Mouse (Mus musculus) limb, embryonic 12.5 days (tissue): ENCODE data around the gene Mbtps1. TPM values are rescaled to one million over a fixed set of nuclear protein-coding genes. Genes with fewer than 3 reads are reported as not detected.

Experiments used
- ATAC-seq: fragments of 200-750 bp; cut with Nextera tagmentation; 2 replicates; pipeline ENCODE4 v1.8.0; 2017; ENCODE audit warnings: low read depth, moderate TSS enrichment; ENCODE audit not compliant: insufficient number of reproducible peaks, insufficient read depth, low FRiP score, low TSS enrichment
- H3K27ac ChIP-seq: fragments of 300-500 bp; sonication (generic); 2 replicates; pipeline ENCODE4 v1.5.1; 2016; ENCODE audit warnings: mild to moderate bottlenecking, moderate library complexity
- H3K27me3 ChIP-seq: fragments of 300-500 bp; sonication (generic); 2 replicates; pipeline ENCODE4 v1.6.1; 2016; ENCODE audit warnings: mild to moderate bottlenecking, moderate library complexity
- H3K36me3 ChIP-seq: fragments of 300-500 bp; sonication (generic); 2 replicates; pipeline ENCODE4 v1.6.1; 2016; ENCODE audit warnings: mild to moderate bottlenecking, moderate library complexity
- H3K4me1 ChIP-seq: fragments of 300-500 bp; sonication (generic); replicated peaks from 2 replicates; pipeline ENCODE4 v1.6.1; 2016
- H3K4me2 ChIP-seq: fragments of 300-500 bp; sonication (generic); 2 replicates; pipeline ENCODE4 v1.6.1; 2016; ENCODE audit warnings: mild to moderate bottlenecking, moderate library complexity
- H3K4me3 ChIP-seq: fragments of 300-500 bp; sonication (generic); replicated peaks from 2 replicates; pipeline ENCODE4 v1.5.1; 2016; ENCODE audit warnings: mild to moderate bottlenecking
- H3K9ac ChIP-seq: fragments of 300-500 bp; sonication (generic); replicated peaks from 2 replicates; pipeline ENCODE4 v1.6.1; 2016; ENCODE audit warnings: mild to moderate bottlenecking, moderate library complexity
- H3K9me3 ChIP-seq: fragments of 300-500 bp; sonication (generic); 2 replicates; pipeline ENCODE4 v1.6.1; 2016; ENCODE audit warnings: mild to moderate bottlenecking, moderate library complexity
- WGBS: fragments of 180-500 bp; shearing (Covaris S2); methylation state at CpG from one replicate; pipeline ENCODE4 v1.1.7; 2016; 5-methylcytosine and 5-hydroxymethylcytosine counted together
- polyA plus RNA-seq: library from polyadenylated mRNA; unstranded; fragments of >200 nt; fragmentation: Nextera tagmentation; extraction: Ambion mirVana; gene quantifications from 2 replicates; pipeline ENCODE4 v1.2.1, GENCODE M21; 2016

Mbtps1 gene
- polyA plus RNA-seq, 1 experiment from 2014 or later: 140 TPM

DNA sequence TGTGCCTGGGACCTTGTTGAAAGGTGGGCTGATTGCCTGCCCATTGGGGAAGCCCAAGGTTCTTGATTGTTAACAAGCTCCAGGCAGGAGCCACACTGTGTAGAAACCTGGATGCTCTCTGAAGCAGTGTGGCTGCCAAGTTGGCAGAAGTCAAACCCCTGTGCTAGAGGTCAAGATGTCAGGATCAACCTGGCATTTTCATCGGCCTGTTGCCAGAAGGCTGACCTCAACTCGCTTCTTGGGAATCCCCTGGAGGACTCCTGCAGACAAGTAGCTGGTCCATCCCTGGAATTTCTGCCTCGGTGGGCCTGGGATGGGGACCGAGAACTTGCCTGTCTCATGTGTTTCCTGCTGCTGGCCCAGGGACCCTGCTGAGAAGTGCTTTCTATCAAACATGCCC, 56.4 kb downstream of the Mbtps1 start:
- ATAC-seq: no peak
- H3K4me2 ChIP-seq: 0 out of 2 replicates have a peak overlapping the region, but pooled peaks have one; percentile 8
- H3K36me3 ChIP-seq: peaks cover 15% of the 10 kb centered on the region
- no peak overlapping the region for H3K9ac ChIP-seq
- peaks cover 40% of the 10 kb centered on the region for H3K4me1 ChIP-seq
- H3K9me3 ChIP-seq: no peaks in the 10 kb centered on the region
- 0 out of 2 replicates have a peak, but pooled peaks cover 3% of the 10 kb centered on the region for H3K27me3 ChIP-seq
- 34% methylated on average over 4 of the region's 4 CpGs for WGBS
- no peak overlapping the region for H3K27ac ChIP-seq
- no peak overlapping the region for H3K4me3 ChIP-seq

DNA sequence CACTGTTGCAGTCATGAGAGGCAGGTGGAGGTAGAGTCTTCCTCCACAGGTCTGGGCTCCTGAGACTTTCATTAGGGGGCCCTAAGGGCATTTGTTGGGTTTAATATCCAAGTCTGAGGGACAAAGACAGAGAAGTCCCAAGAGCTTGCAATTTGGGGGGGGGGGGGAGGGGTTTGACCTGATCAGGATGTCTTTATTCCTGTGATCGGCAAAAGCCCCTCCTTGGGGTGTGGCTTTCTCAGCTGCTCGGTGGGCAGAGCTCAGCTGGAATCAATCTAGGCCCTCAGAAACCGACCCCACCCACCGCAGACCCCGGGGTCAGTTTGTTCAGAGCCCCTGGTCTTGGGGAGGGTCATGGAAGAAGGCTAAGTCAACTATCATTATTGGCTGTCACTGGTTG, 56.9 kb downstream of the Mbtps1 start, which contains the start of gene Slc38a8:
TSS of gene Slc38a8 (minus strand) at position 101 of the 400 bp plus-strand sequence.
- ATAC-seq: no peak
- 21% methylated on average over 5 of the region's 5 CpGs for WGBS
- Histone ChIP-seq H3K27me3 (0 out of 2 replicates have a peak, but pooled peaks cover 3% of the 10 kb centered on the region), H3K9ac (no peak within 1 kb of the TSS), H3K4me2 (peak within 1 kb of the TSS; percentile 8; the same call in 1 of the 2 replicates), H3K4me3 (no peak within 1 kb of the TSS), H3K4me1 (peaks cover 40% of the 10 kb centered on the region), H3K36me3 (peaks cover 13% of the 10 kb centered on the region), H3K27ac (no peak within 1 kb of the TSS), H3K9me3 (no peaks in the 10 kb centered on the region)

DNA sequence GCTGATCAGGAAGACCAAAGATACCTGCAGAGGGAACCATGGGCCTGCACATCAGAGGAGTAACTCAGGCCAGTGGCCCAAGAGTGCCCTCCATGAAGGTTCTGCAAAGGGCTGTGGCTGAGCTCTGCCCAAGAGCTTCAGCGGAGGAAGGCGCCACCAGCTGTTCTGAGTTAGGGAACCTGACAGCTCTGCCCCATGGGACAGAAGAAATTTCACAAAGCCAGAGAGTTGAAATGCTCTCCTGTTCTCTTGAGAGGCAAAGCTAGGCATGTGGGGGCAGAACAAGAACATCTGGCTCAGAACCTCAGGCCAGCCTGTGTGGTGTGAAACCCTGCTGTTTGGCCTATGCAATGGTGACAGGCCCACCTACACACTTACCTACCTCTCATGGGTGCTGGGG, 58.7 kb downstream of the Mbtps1 start:
- Histone ChIP-seq H3K4me1 (peaks cover 36% of the 10 kb centered on the region), H3K4me3 (no peak overlapping the region), H3K9ac (no peak overlapping the region), H3K36me3 (no peaks in the 10 kb centered on the region), H3K27ac (no peak overlapping the region), H3K4me2 (no peak overlapping the region), H3K27me3 (peaks cover 8% of the 10 kb centered on the region; the same call in 1 of the 2 replicates), H3K9me3 (no peaks in the 10 kb centered on the region)
- WGBS: 74% methylated on average over 2 of the region's 2 CpGs
- no peak for ATAC-seq

DNA sequence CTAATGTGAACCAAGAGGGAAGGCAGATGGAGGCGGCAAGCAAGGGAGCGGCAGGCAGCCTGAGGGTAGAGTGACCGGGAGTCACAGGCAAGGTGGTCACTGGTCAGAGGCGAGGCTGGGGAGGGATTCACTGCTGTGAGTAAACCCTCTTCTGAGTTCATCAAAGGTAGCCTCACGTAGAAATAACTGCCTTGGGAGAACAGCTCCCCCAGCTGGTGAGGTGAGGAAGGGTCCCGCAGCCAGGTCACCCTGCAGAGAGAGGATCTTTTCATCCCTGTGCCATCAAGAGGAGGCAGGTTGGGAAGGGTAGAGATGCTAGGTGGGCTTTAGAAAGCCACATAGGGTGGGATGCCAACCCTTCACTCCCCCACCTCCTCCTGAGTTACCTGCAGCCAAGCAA, 61.7 kb downstream of the Mbtps1 start:
- Histone ChIP-seq H3K36me3 (no peaks in the 10 kb centered on the region), H3K4me1 (peaks cover 16% of the 10 kb centered on the region), H3K27me3 (peaks cover 16% of the 10 kb centered on the region; the same call in 1 of the 2 replicates), H3K9me3 (no peaks in the 10 kb centered on the region), H3K4me2 (no peak overlapping the region), H3K4me3 (no peak overlapping the region), H3K27ac (no peak overlapping the region), H3K9ac (no peak overlapping the region)
- 25% methylated on average over 6 of the region's 6 CpGs for WGBS
- ATAC-seq: no peak

DNA sequence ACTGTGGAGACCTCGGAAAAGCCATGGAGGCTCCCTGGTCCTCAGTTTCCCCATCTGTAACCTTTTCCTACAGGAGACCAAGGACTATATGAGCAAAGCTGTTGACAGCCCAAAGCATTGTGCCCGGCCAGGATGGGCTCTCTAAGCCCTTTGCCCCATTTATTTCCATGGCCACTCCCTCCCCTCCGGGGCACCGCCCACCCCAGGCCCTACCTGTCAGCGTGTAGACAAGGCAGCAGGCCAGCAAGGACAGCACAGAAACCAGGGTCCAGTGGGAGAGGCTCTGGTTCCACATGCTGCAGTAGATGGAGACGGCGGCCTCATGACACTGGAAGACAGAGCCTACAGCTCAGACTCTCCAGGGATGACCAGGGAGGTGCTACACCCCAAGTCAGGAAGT, 71.4 kb downstream of the Mbtps1 start:
- no peak overlapping the region for H3K9ac ChIP-seq
- peaks cover 17% of the 10 kb centered on the region for H3K4me1 ChIP-seq
- 0 out of 2 replicates have a peak, but pooled peaks cover 7% of the 10 kb centered on the region for H3K27me3 ChIP-seq
- H3K4me3 ChIP-seq: no peak overlapping the region
- no peaks in the 10 kb centered on the region for H3K36me3 ChIP-seq
- no peak for ATAC-seq
- 0 out of 2 replicates have a peak, but pooled peaks cover 5% of the 10 kb centered on the region for H3K9me3 ChIP-seq
- 77% methylated on average over 7 of the region's 7 CpGs for WGBS
- no peak overlapping the region for H3K4me2 ChIP-seq
- no peak overlapping the region for H3K27ac ChIP-seq

DNA sequence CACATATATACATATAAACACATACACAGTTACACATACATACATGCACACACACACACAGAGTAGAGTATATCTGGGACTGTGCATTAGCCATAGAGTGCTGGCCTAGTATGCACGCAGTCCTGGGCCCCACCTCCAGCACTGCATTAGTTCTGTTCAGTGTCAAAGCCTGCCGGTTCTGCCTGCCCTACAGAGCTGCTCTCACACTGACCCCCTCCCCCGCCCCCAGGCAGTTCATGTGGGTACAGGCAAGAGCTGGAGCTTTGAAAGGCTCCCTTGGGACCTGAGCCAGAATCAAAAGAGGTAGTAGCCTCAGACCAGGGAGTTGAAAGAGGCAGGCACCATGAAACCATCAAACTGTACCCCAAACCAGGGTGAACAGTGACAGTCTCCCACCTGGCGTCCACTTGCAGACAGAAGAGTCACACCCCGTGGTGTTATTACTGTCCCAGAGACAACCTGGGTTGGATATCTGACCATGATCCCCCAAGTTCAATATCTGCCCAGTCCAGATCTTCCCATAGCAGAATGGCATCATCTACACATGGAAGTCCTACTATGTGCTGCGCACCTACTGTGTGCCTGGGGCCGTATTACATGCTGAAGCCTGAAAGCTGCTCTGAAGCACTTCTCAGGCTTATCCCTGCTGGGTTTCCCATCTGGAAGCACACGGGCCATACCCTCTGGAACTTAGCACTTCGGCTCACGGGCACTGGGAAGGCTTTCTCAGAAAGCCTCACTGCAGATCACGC, 74.2 kb downstream of the Mbtps1 start:
- Histone ChIP-seq H3K36me3 (no peaks in the 10 kb centered on the region), H3K9me3 (0 out of 2 replicates have a peak, but pooled peaks cover 1% of the 10 kb centered on the region), H3K9ac (no peak overlapping the region), H3K4me1 (peaks cover 3% of the 10 kb centered on the region; the same call in 1 of the 2 replicates), H3K27me3 (no peaks in the 10 kb centered on the region; the same call in 1 of the 2 replicates), H3K27ac (no peak overlapping the region), H3K4me2 (no peak overlapping the region), H3K4me3 (no peak overlapping the region)
- WGBS: 80% methylated on average over 11 of the region's 11 CpGs
- no peak for ATAC-seq

DNA sequence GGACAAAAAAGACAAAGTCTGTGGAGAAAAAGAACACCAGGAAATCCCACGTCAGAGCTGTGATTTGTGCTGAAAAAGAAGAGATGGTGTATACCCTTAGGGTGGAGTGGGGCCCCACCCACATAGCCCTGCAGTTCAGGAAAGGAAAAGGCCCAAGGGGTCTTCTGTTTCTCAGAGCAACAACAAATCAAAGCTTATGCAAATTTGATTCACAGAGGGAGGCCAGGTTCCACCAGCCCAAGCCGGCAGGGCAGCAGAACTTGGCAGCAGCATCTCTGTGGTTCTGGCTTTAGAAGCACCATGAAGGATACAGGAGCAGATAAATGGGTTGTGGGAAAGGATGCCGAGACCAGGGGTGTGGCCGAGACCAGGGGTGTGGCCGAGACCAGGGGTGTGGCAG, 79.9 kb downstream of the Mbtps1 start:
- WGBS: 25% methylated on average over 5 of the region's 5 CpGs
- Histone ChIP-seq H3K36me3 (no peaks in the 10 kb centered on the region), H3K4me1 (no peaks in the 10 kb centered on the region), H3K9ac (no peak overlapping the region), H3K9me3 (no peaks in the 10 kb centered on the region), H3K27me3 (no peaks in the 10 kb centered on the region; the same call in 1 of the 2 replicates), H3K4me2 (no peak overlapping the region), H3K4me3 (no peak overlapping the region), H3K27ac (no peak overlapping the region)
- ATAC-seq: no peak

DNA sequence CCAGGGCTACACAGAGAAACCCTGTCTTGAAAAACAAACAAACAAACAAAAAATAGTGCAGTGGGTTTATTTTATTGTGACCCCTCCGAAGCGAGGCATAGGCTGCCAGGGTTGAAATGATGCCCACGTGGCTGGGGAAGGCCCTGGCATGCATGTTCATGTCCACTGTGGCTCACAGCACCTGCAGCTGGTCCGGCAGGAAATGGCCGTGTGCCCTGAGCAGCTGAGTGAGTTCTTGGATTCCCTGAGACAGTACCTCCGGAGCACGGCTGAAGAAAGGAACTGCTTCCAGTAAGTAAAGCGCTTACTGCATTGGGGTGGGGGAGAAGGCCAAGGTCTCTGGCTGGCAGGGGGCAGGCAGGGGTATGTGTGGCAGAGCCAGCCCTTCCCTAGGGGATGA, 90.4 kb downstream of the Mbtps1 start:
- Histone ChIP-seq H3K36me3 (no peaks in the 10 kb centered on the region), H3K9me3 (no peaks in the 10 kb centered on the region), H3K4me3 (no peak overlapping the region), H3K9ac (no peak overlapping the region), H3K27ac (no peak overlapping the region), H3K27me3 (peaks cover 42% of the 10 kb centered on the region), H3K4me1 (peaks cover 16% of the 10 kb centered on the region), H3K4me2 (no peak overlapping the region)
- ATAC-seq: no peak
- 88% methylated on average over 8 of the region's 8 CpGs for WGBS

DNA sequence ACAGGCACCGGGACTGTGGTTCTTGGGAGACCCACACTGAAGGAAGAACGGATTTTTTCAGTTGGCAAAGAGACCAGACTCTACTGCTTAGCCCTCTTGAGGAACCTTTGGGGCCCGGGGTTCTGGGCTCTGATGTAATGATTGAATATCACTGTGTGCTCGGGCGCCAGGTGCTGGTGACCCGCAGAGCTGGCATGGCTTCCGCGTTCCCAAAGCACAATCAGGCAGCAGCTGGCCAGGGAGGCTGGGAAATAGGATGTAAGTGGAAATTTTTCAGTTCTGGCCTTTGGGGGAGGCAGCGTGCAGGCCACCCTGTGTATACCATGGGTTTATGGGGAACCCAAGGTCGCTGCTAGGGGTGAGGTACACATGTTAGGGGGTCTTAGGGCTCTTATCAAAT, 91.7 kb downstream of the Mbtps1 start:
- H3K9me3 ChIP-seq: no peaks in the 10 kb centered on the region
- H3K4me2 ChIP-seq: no peak overlapping the region
- H3K4me1 ChIP-seq: peaks cover 16% of the 10 kb centered on the region
- H3K27ac ChIP-seq: no peak overlapping the region
- WGBS: 76% methylated on average over 10 of the region's 10 CpGs
- no peaks in the 10 kb centered on the region for H3K36me3 ChIP-seq
- no peak overlapping the region for H3K9ac ChIP-seq
- no peak for ATAC-seq
- no peak overlapping the region for H3K4me3 ChIP-seq
- H3K27me3 ChIP-seq: peaks cover 42% of the 10 kb centered on the region

DNA sequence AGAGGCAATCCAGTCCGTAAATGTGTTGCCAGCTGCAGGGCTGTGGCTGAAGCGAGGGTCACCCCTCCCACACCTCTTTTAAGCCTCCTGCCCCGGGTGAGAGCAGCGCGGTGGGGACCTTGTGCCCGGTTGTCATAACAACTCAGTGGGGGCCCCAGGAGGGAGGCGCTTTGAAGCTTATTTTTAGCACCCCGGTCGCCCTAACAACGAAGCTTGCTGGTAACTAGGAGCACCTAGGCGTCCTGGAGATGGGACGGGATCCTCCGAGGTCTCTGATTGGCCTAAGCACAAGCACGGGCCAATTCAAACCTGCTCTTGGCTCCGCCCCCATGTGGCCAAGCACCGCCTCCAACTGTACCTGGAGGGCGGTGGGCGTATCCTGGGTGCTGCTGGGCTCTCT, 92.4 kb downstream of the Mbtps1 start:
- Histone ChIP-seq H3K27ac (no peak overlapping the region), H3K36me3 (no peaks in the 10 kb centered on the region), H3K27me3 (peaks cover 42% of the 10 kb centered on the region), H3K4me2 (peak overlapping the region; percentile 52), H3K9ac (no peak overlapping the region), H3K4me3 (peak overlapping the region; percentile 13; the same call in 1 of the 2 replicates), H3K4me1 (peaks cover 16% of the 10 kb centered on the region), H3K9me3 (no peaks in the 10 kb centered on the region)
- 1% methylated on average over 18 of the region's 18 CpGs for WGBS
- ATAC-seq: no peak

DNA sequence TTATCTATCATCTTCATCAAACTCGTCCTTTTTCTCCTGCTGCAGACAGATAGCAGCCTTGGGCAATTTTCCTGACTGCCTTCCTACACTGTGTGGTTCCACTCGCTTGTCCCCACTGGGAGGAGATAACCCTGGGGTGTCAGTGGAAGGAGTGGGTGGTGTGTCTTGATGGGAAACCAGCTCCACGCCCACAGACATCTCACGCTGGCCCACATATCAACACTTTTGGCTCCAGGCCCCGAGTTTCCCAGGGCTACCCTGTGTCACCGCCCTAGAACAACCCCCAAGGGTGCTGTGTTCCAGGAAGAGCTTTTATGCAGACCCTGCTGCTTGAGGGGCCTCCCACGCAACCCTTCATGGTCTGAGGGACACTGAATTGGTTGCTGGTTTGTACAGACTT, 94.8 kb downstream of the Mbtps1 start:
- ATAC-seq: no peak
- WGBS: 79% methylated on average over 7 of the region's 7 CpGs
- H3K4me3 ChIP-seq: no peak overlapping the region
- H3K36me3 ChIP-seq: no peaks in the 10 kb centered on the region
- no peak overlapping the region for H3K27ac ChIP-seq
- H3K4me2 ChIP-seq: no peak overlapping the region
- H3K9me3 ChIP-seq: no peaks in the 10 kb centered on the region
- no peak overlapping the region for H3K9ac ChIP-seq
- peaks cover 42% of the 10 kb centered on the region for H3K27me3 ChIP-seq
- H3K4me1 ChIP-seq: peaks cover 19% of the 10 kb centered on the region
